Mouse (Mus musculus): ENCODE measurements around the gene Rasip1. TPM values are rescaled to one million over a fixed set of nuclear protein-coding genes. Genes with fewer than 3 reads are reported as not detected.

The Rasip1 gene
- polyA plus RNA-seq (2015; fragmentation: Nextera tagmentation; extraction: Ambion mirVana) = 16.9 and 21.1 TPM in 2 replicates

- TF ChIP-seq CTCF (IDR thresholded peaks at IDR 0.05; ENCODE audit: low read depth) = no peak
- DNase-seq (ENCODE audit: low spot score) (peak; percentile 63), ATAC-seq (replicated peaks; ENCODE audit: low FRiP score, low read depth) (no peak)
Observed at GRCm38 (mm10) chr7:45627261-45627660, at the start of gene Rasip1. Rasip1 (plus strand) TSS chr7:45627488.

DNA sequence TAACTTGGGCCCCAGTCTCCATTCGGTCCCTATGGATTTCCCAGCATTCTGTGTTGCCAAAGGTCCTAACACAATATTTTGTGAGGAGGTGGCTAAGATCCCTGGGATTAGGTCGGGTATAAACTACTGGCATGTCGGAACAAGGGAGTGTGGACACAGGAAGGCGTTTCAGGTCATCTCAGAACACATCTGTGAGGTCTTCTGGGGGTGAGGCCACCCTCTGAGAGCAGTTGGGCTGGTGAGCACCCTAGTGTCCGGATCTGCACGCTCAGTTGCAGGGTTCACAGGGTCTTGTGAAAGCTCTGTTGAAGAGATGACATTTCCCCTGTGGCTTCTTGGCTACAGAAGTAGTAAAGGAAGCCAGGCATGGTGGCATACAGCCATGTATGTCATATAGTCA lies 41.4 kb upstream of the Rasip1 start:
- WGBS = 89% methylated on average over 6 of the region's 6 CpGs
- H3K4me3 ChIP-seq (replicated peaks; ENCODE audit: low read depth, low read length) = no peak overlapping the region
- no peak overlapping the region for H3K4me2 ChIP-seq (ENCODE audit: low read length)
- H3K27ac ChIP-seq = no peak overlapping the region
- H3K4me1 ChIP-seq (replicated peaks; ENCODE audit: insufficient read depth, low read length) = 0 out of 2 replicates have a peak, but pooled peaks cover 3% of the 10 kb centered on the region
- peaks cover 16% of the 10 kb centered on the region for H3K36me3 ChIP-seq (ENCODE audit: insufficient read depth, low read length)
- no peaks in the 10 kb centered on the region for H3K9me3 ChIP-seq (replicated peaks; ENCODE audit: low read length)
- no peak for TF ChIP-seq CTCF (IDR thresholded peaks at IDR 0.05; ENCODE audit: low read depth)
- no peaks in the 10 kb centered on the region for H3K27me3 ChIP-seq (ENCODE audit: insufficient read depth, low read length)
- no peak overlapping the region for H3K9ac ChIP-seq (ENCODE audit: low read depth, low read length)
- ATAC-seq (replicated peaks; ENCODE audit: low FRiP score, low read depth) (no peak), DNase-seq (ENCODE audit: low spot score) (no peak)

More at GRCm38 (mm10) chr7:45627261-45627660, at the start of gene Rasip1:
- no peaks in the 10 kb centered on the region for H3K36me3 ChIP-seq (ENCODE audit: insufficient read depth, low read length)
- H3K4me3 ChIP-seq (replicated peaks; ENCODE audit: low read depth, low read length) = peak within 1 kb of the TSS; percentile 50
- WGBS = 78% methylated on average over 9 of the region's 9 CpGs
- H3K9ac ChIP-seq (ENCODE audit: low read depth, low read length) = peak within 1 kb of the TSS; percentile 68
- peak within 1 kb of the TSS; percentile 77 for H3K27ac ChIP-seq
- peaks cover 4% of the 10 kb centered on the region; the same call in 1 of the 2 replicates for H3K27me3 ChIP-seq (ENCODE audit: insufficient read depth, low read length)
- peak within 1 kb of the TSS; percentile 82 for H3K4me2 ChIP-seq (ENCODE audit: low read length)
- 0 out of 2 replicates have a peak, but pooled peaks cover 6% of the 10 kb centered on the region for H3K4me1 ChIP-seq (replicated peaks; ENCODE audit: insufficient read depth, low read length)
- H3K9me3 ChIP-seq (replicated peaks; ENCODE audit: low read length) = no peaks in the 10 kb centered on the region

- 0 out of 2 replicates have a peak, but pooled peaks cover 3% of the 10 kb centered on the region for H3K4me1 ChIP-seq (replicated peaks; ENCODE audit: insufficient read depth, low read length)
- no peak for TF ChIP-seq CTCF (IDR thresholded peaks at IDR 0.05; ENCODE audit: low read depth)
- H3K36me3 ChIP-seq (ENCODE audit: insufficient read depth, low read length) = peaks cover 16% of the 10 kb centered on the region
- WGBS = 86% methylated on average over 23 of the region's 23 CpGs
- no peak overlapping the region for H3K4me3 ChIP-seq (replicated peaks; ENCODE audit: low read depth, low read length)
- no peaks in the 10 kb centered on the region for H3K27me3 ChIP-seq (ENCODE audit: insufficient read depth, low read length)
- ATAC-seq (replicated peaks; ENCODE audit: low FRiP score, low read depth) (no peak), DNase-seq (ENCODE audit: low spot score) (no peak)
- no peaks in the 10 kb centered on the region for H3K9me3 ChIP-seq (replicated peaks; ENCODE audit: low read length)
- no peak overlapping the region for H3K27ac ChIP-seq
- no peak overlapping the region for H3K4me2 ChIP-seq (ENCODE audit: low read length)
- H3K9ac ChIP-seq (ENCODE audit: low read depth, low read length) = no peak overlapping the region
Observed at GRCm38 (mm10) chr7:45587631-45588592, 39.4 kb upstream of the Rasip1 start.

- H3K9me3 ChIP-seq (replicated peaks; ENCODE audit: low read length) = no peaks in the 10 kb centered on the region
- 0 out of 2 replicates have a peak, but pooled peaks cover 3% of the 10 kb centered on the region for H3K4me1 ChIP-seq (replicated peaks; ENCODE audit: insufficient read depth, low read length)
- peak overlapping the region; percentile 54 for H3K4me2 ChIP-seq (ENCODE audit: low read length)
- H3K27ac ChIP-seq = no peak overlapping the region
- ATAC-seq (replicated peaks; ENCODE audit: low FRiP score, low read depth) (peak; percentile 95), DNase-seq (ENCODE audit: low spot score) (peak; percentile 98)
- no peak overlapping the region for H3K9ac ChIP-seq (ENCODE audit: low read depth, low read length)
- TF ChIP-seq CTCF (IDR thresholded peaks at IDR 0.05; ENCODE audit: low read depth) = peak; percentile 96
- peak overlapping the region; percentile 12; the same call in 1 of the 2 replicates for H3K4me3 ChIP-seq (replicated peaks; ENCODE audit: low read depth, low read length)
- H3K36me3 ChIP-seq (ENCODE audit: insufficient read depth, low read length) = peaks cover 16% of the 10 kb centered on the region
- H3K27me3 ChIP-seq (ENCODE audit: insufficient read depth, low read length) = no peaks in the 10 kb centered on the region
- 2% methylated on average over 19 of the region's 19 CpGs for WGBS
Observed at GRCm38 (mm10) chr7:45589173-45589572, 38.1 kb upstream of the Rasip1 start.

DNA sequence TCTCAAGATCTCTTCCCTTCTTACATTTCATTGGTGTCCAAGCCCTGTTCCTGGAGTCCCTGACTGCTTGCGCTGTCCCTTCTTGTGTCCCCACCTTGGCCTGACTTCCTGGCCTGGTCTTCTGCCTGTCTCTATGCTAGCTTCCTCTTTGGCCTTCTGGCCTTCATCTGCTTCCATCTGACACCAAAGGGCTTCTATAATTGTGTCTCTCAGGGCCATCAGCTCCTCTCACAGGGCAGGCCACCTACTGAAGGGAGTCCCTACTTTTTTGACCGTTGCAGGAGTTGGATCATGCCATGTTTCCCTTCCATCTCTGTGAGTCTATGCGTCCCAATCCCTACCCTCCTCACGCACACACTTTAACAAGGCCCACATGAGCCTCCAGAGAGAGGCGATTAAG lies 37.4 kb upstream of the Rasip1 start:
- H3K9ac ChIP-seq (ENCODE audit: low read depth, low read length) = no peak overlapping the region
- WGBS = 96% methylated on average over 5 of the region's 5 CpGs
- H3K4me1 ChIP-seq (replicated peaks; ENCODE audit: insufficient read depth, low read length) = 0 out of 2 replicates have a peak, but pooled peaks cover 3% of the 10 kb centered on the region
- no peak overlapping the region for H3K4me2 ChIP-seq (ENCODE audit: low read length)
- no peak for ATAC-seq (replicated peaks; ENCODE audit: low FRiP score, low read depth)
- DNase-seq (ENCODE audit: low spot score) = no peak
- no peak for TF ChIP-seq CTCF (IDR thresholded peaks at IDR 0.05; ENCODE audit: low read depth)
- no peak overlapping the region for H3K4me3 ChIP-seq (replicated peaks; ENCODE audit: low read depth, low read length)
- peaks cover 12% of the 10 kb centered on the region for H3K36me3 ChIP-seq (ENCODE audit: insufficient read depth, low read length)
- H3K27me3 ChIP-seq (ENCODE audit: insufficient read depth, low read length) = no peaks in the 10 kb centered on the region
- no peak overlapping the region for H3K27ac ChIP-seq
- no peaks in the 10 kb centered on the region for H3K9me3 ChIP-seq (replicated peaks; ENCODE audit: low read length)

DNA sequence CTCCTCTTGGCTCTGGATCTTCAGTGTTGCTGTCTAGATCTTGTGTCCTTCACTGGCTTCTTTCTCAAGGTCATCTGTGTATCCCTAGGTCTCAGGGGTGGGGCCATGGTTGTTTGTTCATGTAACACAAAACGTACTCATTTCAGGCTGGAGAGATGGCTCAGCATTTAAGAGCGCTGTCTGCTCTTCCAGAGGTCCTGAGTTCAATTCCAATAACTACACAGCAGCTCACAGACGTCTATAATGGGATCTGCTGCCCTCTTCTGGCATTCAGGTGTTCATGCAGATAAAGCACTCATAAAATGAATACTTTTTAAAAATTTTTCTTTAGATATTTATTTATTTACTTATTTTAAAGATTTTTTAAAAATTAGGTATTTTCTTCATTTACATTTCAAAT lies 36.4 kb upstream of the Rasip1 start:
- 54% methylated on average over 3 of the region's 3 CpGs for WGBS
- no peaks in the 10 kb centered on the region for H3K9me3 ChIP-seq (replicated peaks; ENCODE audit: low read length)
- peaks cover 3% of the 10 kb centered on the region; the same call in 1 of the 2 replicates for H3K36me3 ChIP-seq (ENCODE audit: insufficient read depth, low read length)
- no peaks in the 10 kb centered on the region for H3K27me3 ChIP-seq (ENCODE audit: insufficient read depth, low read length)
- H3K4me2 ChIP-seq (ENCODE audit: low read length) = no peak overlapping the region
- H3K4me1 ChIP-seq (replicated peaks; ENCODE audit: insufficient read depth, low read length) = 0 out of 2 replicates have a peak, but pooled peaks cover 3% of the 10 kb centered on the region
- ATAC-seq (replicated peaks; ENCODE audit: low FRiP score, low read depth) (no peak), DNase-seq (ENCODE audit: low spot score) (peak; percentile 51)
- H3K4me3 ChIP-seq (replicated peaks; ENCODE audit: low read depth, low read length) = no peak overlapping the region
- no peak overlapping the region for H3K27ac ChIP-seq
- peak; percentile 59 for TF ChIP-seq CTCF (IDR thresholded peaks at IDR 0.05; ENCODE audit: low read depth)
- H3K9ac ChIP-seq (ENCODE audit: low read depth, low read length) = no peak overlapping the region

All from kidney, postnatal 0 days (tissue).